In the genomic region with DNA sequence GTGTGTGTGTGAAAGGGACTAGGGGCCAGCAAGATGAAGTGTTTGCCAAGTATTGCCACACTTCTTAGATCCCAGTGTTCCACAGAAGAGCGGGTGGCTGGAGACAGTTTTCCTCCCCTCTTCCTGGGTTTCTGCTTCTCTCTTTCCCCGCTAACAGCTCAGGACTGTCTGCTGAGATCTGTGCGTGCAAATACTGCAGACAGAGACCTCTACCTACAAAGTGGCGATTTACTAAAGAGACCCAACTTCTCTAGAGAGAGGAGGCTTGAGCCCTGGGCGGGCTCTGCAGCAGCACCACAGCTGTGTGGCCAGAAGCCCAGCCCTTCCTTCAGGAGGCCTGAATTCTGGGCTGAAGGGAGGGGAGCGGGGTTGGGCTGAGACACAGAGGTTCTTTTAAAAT, we compare ENCODE assay signal across 8 mouse cellular contexts. TPM values are rescaled to one million over a fixed set of nuclear protein-coding genes. Genes with fewer than 3 reads are reported as not detected.
DNase-seq lines count a peak whose midpoint lies in the region; ATAC-seq and TF ChIP-seq lines count a peak whose summit lies in the region.

No protein-coding gene starts in this region.

- H3K27ac ChIP-seq in heart, embryonic 10.5 days: peak overlapping the region; percentile 64; the same call in 1 of the 2 replicates
- no peak overlapping the region for H3K27ac ChIP-seq in midbrain, embryonic 14.5 days (replicated peaks; ENCODE audit: low read depth, low read length)
- H3K27ac ChIP-seq in midbrain, embryonic 13.5 days: no peak overlapping the region
- H3K27ac ChIP-seq in heart, embryonic 13.5 days (replicated peaks): peak overlapping the region; percentile 53
- peak overlapping the region; percentile 31; the same call in 1 of the 2 replicates for H3K27ac ChIP-seq in small intestine, adult 2 months (ENCODE audit: insufficient read depth, low read depth, low read length)

- DNase-seq in heart, embryonic 10.5 days (ENCODE audit: low spot score): no peak
- DNase-seq in heart, adult 9 months (ENCODE audit: low spot score in 2 of 2): no peak
- no peak for DNase-seq in midbrain, embryonic 14.5 days
- no peak for DNase-seq in layer of hippocampus, adult 18-20 months (ENCODE audit: low spot score in 2 of 2)

- no peak for ATAC-seq in midbrain, embryonic 14.5 days (ENCODE audit: low FRiP score, low TSS enrichment)
- no peak for ATAC-seq in midbrain, embryonic 13.5 days
- no peak for ATAC-seq in heart, embryonic 13.5 days (ENCODE audit: extremely low read depth, insufficient number of reproducible peaks, low FRiP score, low TSS enrichment)
- no peak for ATAC-seq in activated CD4-positive, CD25-positive, alpha-beta regulatory T cell, adult 4 months

- TF ChIP-seq POLR2A in small intestine, adult 2 months (IDR thresholded peaks at IDR 0.05; ENCODE audit: low read depth, low read length): no peak

- peaks cover 43% of the 10 kb centered on the region for H3K4me1 ChIP-seq in heart, embryonic 10.5 days
- peaks cover 18% of the 10 kb centered on the region for H3K4me1 ChIP-seq in midbrain, embryonic 14.5 days (ENCODE audit: control insufficient read depth, insufficient read depth, low read length)
- peaks cover 30% of the 10 kb centered on the region for H3K4me1 ChIP-seq in midbrain, embryonic 13.5 days (replicated peaks)
- H3K4me1 ChIP-seq in heart, embryonic 13.5 days: peaks cover 45% of the 10 kb centered on the region
- H3K4me1 ChIP-seq in small intestine, adult 2 months (ENCODE audit: control insufficient read depth, insufficient read depth, insufficient read length, low read length): peaks cover 6% of the 10 kb centered on the region; the same call in 1 of the 2 replicates

- peaks cover 20% of the 10 kb centered on the region for H3K27me3 ChIP-seq in heart, embryonic 10.5 days (ENCODE audit: insufficient read depth, poor library complexity, severe bottlenecking)
- 0 out of 2 replicates have a peak, but pooled peaks cover 8% of the 10 kb centered on the region for H3K27me3 ChIP-seq in midbrain, embryonic 14.5 days (ENCODE audit: control insufficient read depth, insufficient read depth, low read length)
- H3K27me3 ChIP-seq in midbrain, embryonic 13.5 days: peaks cover 28% of the 10 kb centered on the region
- H3K27me3 ChIP-seq in heart, embryonic 13.5 days (replicated peaks): no peaks in the 10 kb centered on the region
- peaks cover 11% of the 10 kb centered on the region for H3K27me3 ChIP-seq in small intestine, adult 2 months (ENCODE audit: control insufficient read depth, insufficient read depth, low read length)

- 53% methylated on average over 6 of the region's 6 CpGs for WGBS in heart, embryonic 10.5 days
- WGBS in midbrain, embryonic 14.5 days: 53% methylated on average over 6 of the region's 6 CpGs
- 47% methylated on average over 5 of the region's 6 CpGs for WGBS in midbrain, embryonic 13.5 days
- WGBS in heart, embryonic 13.5 days: 53% methylated on average over 6 of the region's 6 CpGs
- 73% methylated on average over 6 of the region's 6 CpGs for WGBS in small intestine, adult 2 months

- 0 out of 2 replicates have a peak overlapping the region, but pooled peaks have one; percentile 98 for H3K4me2 ChIP-seq in midbrain, embryonic 14.5 days (ENCODE audit: low read length)
- H3K4me2 ChIP-seq in midbrain, embryonic 13.5 days (replicated peaks): no peak overlapping the region
- H3K4me2 ChIP-seq in heart, embryonic 13.5 days: peak overlapping the region; percentile 89

- no peaks in the 10 kb centered on the region for H3K9me3 ChIP-seq in heart, embryonic 10.5 days
- H3K9me3 ChIP-seq in midbrain, embryonic 14.5 days (ENCODE audit: control insufficient read depth, low read length): no peaks in the 10 kb centered on the region
- H3K9me3 ChIP-seq in midbrain, embryonic 13.5 days: no peaks in the 10 kb centered on the region
- no peaks in the 10 kb centered on the region for H3K9me3 ChIP-seq in heart, embryonic 13.5 days

- no peak for TF ChIP-seq CTCF in small intestine, adult 2 months (IDR thresholded peaks at IDR 0.05; ENCODE audit: extremely low read depth, insufficient read length, insufficient replicate concordance, low read depth, low read length)

- no peaks in the 10 kb centered on the region for H3K36me3 ChIP-seq in heart, embryonic 10.5 days
- no peaks in the 10 kb centered on the region for H3K36me3 ChIP-seq in midbrain, embryonic 14.5 days (ENCODE audit: control insufficient read depth, insufficient read depth, low read length)
- no peaks in the 10 kb centered on the region for H3K36me3 ChIP-seq in midbrain, embryonic 13.5 days
- peaks cover 6% of the 10 kb centered on the region for H3K36me3 ChIP-seq in heart, embryonic 13.5 days
- no peaks in the 10 kb centered on the region for H3K36me3 ChIP-seq in small intestine, adult 2 months (ENCODE audit: control insufficient read depth, insufficient read depth, low read length)

- H3K9ac ChIP-seq in midbrain, embryonic 14.5 days (replicated peaks; ENCODE audit: low read length): no peak overlapping the region
- no peak overlapping the region for H3K9ac ChIP-seq in midbrain, embryonic 13.5 days (replicated peaks)
- H3K9ac ChIP-seq in heart, embryonic 13.5 days: peak overlapping the region; percentile 47

- peak overlapping the region; percentile 88; the same call in 1 of the 2 replicates for H3K4me3 ChIP-seq in heart, embryonic 10.5 days
- no peak overlapping the region for H3K4me3 ChIP-seq in midbrain, embryonic 14.5 days (replicated peaks; ENCODE audit: low read depth, low read length)
- H3K4me3 ChIP-seq in midbrain, embryonic 13.5 days (replicated peaks): no peak overlapping the region
- H3K4me3 ChIP-seq in heart, embryonic 13.5 days: peak overlapping the region; percentile 91
- H3K4me3 ChIP-seq in small intestine, adult 2 months (ENCODE audit: low read depth, low read length): no peak overlapping the region

RNA-seq across cellular contexts. Expression of a gene that starts 34.5 kb away (rescaled TPM):
- 202 and 238 TPM in 2 replicates for polyA plus RNA-seq in heart, embryonic 10.5 days (2016; fragmentation: Nextera tagmentation; extraction: Ambion mirVana)
- 13.2 and 16.1 TPM in 2 replicates for polyA plus RNA-seq in midbrain, embryonic 14.5 days (2014; fragmentation: Nextera tagmentation; extraction: Ambion mirVana)
- 13.9 and 16.0 TPM in 2 replicates for polyA plus RNA-seq in midbrain, embryonic 13.5 days (2015; fragmentation: Nextera tagmentation; extraction: Ambion mirVana)
- polyA plus RNA-seq in heart, embryonic 13.5 days (2015; fragmentation: Nextera tagmentation; extraction: Ambion mirVana): 207 and 208 TPM in 2 replicates
- 140 and 147 TPM in 2 replicates for polyA plus RNA-seq in small intestine, adult 2 months (2012; rRNA removed)
- 10 to 100 TPM; 14.5 to 35.2 TPM for polyA plus RNA-seq in activated CD4-positive, CD25-positive, alpha-beta regulatory T cell, adult 4 months (2017; shearing (Covaris generic))
- 100 to 1,000 TPM; 272 to 277 TPM for total RNA-seq in layer of hippocampus, adult 18-20 months (2021)

Comparison
In these comparisons a context has a peak if more than half of its experiments do, and no peak if none do; other contexts are left out.
1. H3K27ac ChIP-seq: peak in heart, embryonic 10.5 days (single experiment), heart, embryonic 13.5 days (single experiment) and small intestine, adult 2 months (single experiment); none in midbrain, embryonic 14.5 days (single experiment) and midbrain, embryonic 13.5 days (single experiment).
2. H3K4me3 ChIP-seq: peak in heart, embryonic 10.5 days (single experiment) and heart, embryonic 13.5 days (single experiment); none in midbrain, embryonic 14.5 days (single experiment), midbrain, embryonic 13.5 days (single experiment) and small intestine, adult 2 months (single experiment).